Mouse (Mus musculus) bone marrow, adult 2 months (tissue): ENCODE results near the gene Sgms1. TPM values are rescaled to one million over a fixed set of nuclear protein-coding genes. Genes with fewer than 3 reads are reported as not detected.
A peak's percentile ranks its signal among the peaks of the same experiment; 100 is the strongest.

Experiments used
- H3K27ac ChIP-seq: fragments of 200-500 bp; 2 replicates; pipeline ENCODE4 v1.5.1; 2012; ENCODE audit warnings: low read depth, mild to moderate bottlenecking, control low read depth, inconsistent platforms, low read length; ENCODE audit not compliant: control insufficient read depth, poor library complexity, insufficient read depth
- H3K4me1 ChIP-seq: fragments of 200-500 bp; 2 replicates; pipeline ENCODE4 v1.6.1; 2011; ENCODE audit warnings: low read length; ENCODE audit not compliant: control insufficient read depth, insufficient read depth
- H3K4me3 ChIP-seq: fragments of 200-500 bp; replicated peaks from 2 replicates; pipeline ENCODE3; 2011; ENCODE audit warnings: mild to moderate bottlenecking, low read depth, low read length, control low read depth; ENCODE audit not compliant: control insufficient read depth
- CTCF ChIP-seq: fragments of 200-500 bp; IDR thresholded peaks from 2 replicates; pipeline ENCODE4 v1.5.1; 2011; ENCODE audit warnings: low read length, control low read depth; ENCODE audit not compliant: control insufficient read depth, insufficient read depth
- POLR2A ChIP-seq: fragments of 200-500 bp; IDR thresholded peaks from 2 replicates; pipeline ENCODE4 v1.6.1; 2011; ENCODE audit warnings: low read depth, mild to moderate bottlenecking, control low read depth, low read length, borderline replicate concordance; ENCODE audit not compliant: control insufficient read depth
- WGBS: fragments of 180-500 bp; shearing (Covaris S2); methylation state at CpG from one replicate; pipeline ENCODE4 v1.1.7; 2018; 5-methylcytosine and 5-hydroxymethylcytosine counted together
- polyA plus RNA-seq: library from polyadenylated mRNA; stranded (reverse); fragments of >200 nt; gene quantifications from 2 replicates; pipeline ENCODE4 v1.2.4, GENCODE M21; 2011; ENCODE audit warnings: low replicate concordance; ENCODE audit not compliant: missing spikeins, insufficient read depth, insufficient read length

The Sgms1 gene
- polyA plus RNA-seq, 1 experiment, result 19.7 TPM

DNA sequence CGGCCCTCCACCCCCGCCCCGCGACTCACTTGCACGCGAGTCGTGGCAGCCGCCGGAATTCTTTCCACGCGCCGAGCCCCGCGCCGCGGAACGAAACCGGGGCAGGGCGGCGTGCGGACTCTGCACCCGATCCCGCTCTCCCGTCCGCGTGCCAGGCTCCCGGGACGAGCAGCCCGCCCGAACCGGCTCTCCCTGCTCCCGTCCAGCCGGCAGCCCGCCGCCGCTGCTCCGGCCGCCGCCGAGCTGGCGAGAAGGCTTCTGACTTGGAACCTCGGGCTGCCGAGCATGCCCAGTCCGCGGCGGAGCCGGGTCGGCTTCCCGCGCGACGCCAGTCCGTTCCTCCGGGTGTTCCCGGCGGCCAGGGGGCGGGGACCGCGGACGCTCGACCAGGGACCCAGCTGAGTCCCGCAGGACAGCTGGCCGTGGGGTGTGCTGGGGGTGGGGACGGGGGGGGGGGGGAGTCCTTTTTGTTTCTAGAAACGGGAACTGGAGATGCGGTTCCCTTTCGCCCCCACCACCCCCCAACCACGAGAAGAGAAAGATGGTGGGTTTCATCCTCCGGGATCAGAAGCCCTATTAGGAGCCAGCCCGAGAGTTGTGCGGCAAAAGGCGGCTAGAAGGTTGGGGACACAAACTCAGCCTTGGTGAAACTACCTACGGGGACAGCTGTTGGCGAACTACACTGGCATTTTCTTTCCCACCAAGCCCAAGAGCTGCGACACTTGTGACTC lies 1.2 kb downstream of the Sgms1 start:
- under 1% methylated on average over 71 of the region's 75 CpGs for WGBS

GRCm38 (mm10) chr19:32387403-32388190 lies 1.9 kb downstream of the Sgms1 start:
- H3K27ac ChIP-seq, result peak overlapping the region; percentile 6; the same call in 1 of the 2 replicates
- H3K4me1 ChIP-seq, result no peaks in the 10 kb centered on the region; the same call in none of the 2 replicates
- TF ChIP-seq CTCF, result no peak
- TF ChIP-seq POLR2A, result no peak; the same call in 1 of the 2 replicates
- under 1% methylated on average over 66 of the region's 74 CpGs for WGBS
- H3K4me3 ChIP-seq, result peak overlapping the region; percentile 66

More for the DNA sequence above, 1.2 kb downstream of the Sgms1 start:
- Histone ChIP-seq H3K4me1 (no peaks in the 10 kb centered on the region; the same call in none of the 2 replicates), H3K4me3 (peak overlapping the region; percentile 66), H3K27ac (peak overlapping the region; percentile 19)
- TF ChIP-seq POLR2A, result no peak
- no peak for TF ChIP-seq CTCF

GRCm38 (mm10) chr19:32386556-32387402 lies 2.7 kb downstream of the Sgms1 start:
- 8% methylated on average over 19 of the region's 19 CpGs for WGBS
- TF ChIP-seq CTCF, result no peak
- TF ChIP-seq POLR2A, result no peak
- Histone ChIP-seq H3K4me3 (no peak overlapping the region), H3K4me1 (no peaks in the 10 kb centered on the region; the same call in none of the 2 replicates), H3K27ac (no peak overlapping the region)

DNA sequence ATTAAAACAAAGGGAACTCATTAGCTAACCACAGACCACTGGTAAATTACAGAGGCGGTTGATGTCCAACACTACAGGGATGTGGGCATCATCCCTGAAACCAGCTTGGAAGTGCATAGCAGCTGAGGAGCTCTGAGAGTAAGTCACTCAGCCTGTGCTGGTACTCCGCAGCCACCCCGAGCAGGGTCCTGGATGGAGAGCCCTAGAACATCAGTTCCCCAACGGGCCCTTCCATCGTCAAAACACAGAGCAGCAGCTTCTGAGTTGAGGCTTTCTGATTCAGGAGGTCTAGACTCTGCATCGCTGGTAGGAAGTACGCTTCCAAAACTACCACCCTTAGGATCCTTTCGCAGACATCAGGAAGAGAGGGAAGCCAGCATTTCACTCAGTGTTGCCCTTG lies 5.8 kb downstream of the Sgms1 start:
- Histone ChIP-seq H3K27ac (no peak overlapping the region), H3K4me1 (no peaks in the 10 kb centered on the region; the same call in none of the 2 replicates), H3K4me3 (no peak overlapping the region)
- TF ChIP-seq POLR2A, result no peak
- TF ChIP-seq CTCF, result no peak
- 84% methylated on average over 8 of the region's 8 CpGs for WGBS

- H3K4me1 ChIP-seq, result no peaks in the 10 kb centered on the region; the same call in none of the 2 replicates
- WGBS, result 68% methylated on average over 3 of the region's 3 CpGs
Measured at GRCm38 (mm10) chr19:32381511-32381961, 8.0 kb downstream of the Sgms1 start.

DNA sequence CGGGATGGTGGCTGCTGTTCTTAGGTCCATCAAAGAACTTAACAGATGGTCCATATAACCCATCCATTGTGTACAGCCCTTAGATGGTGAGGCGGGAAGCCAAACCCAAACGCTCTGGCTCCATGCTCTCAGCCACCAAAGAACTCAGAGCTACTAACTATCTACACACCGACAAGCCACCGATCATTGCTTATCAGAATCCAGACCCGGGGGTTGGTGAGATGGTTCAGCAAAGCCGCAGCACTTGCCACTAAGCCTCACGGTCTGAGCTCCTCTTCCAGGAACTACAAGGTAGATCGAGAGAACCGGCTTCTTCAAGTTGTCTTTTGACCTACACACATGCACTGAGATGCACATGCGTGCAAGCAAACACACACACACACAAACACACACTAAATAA lies 8.8 kb downstream of the Sgms1 start:
- WGBS, result 64% methylated on average over 11 of the region's 11 CpGs

More at GRCm38 (mm10) chr19:32381511-32381961, 8.0 kb downstream of the Sgms1 start:
- Histone ChIP-seq H3K4me3 (no peak overlapping the region), H3K27ac (no peak overlapping the region)
- TF ChIP-seq POLR2A (no peak), CTCF (no peak)

GRCm38 (mm10) chr19:32379239-32379920 lies 10.1 kb downstream of the Sgms1 start:
- H3K4me1 ChIP-seq, result no peaks in the 10 kb centered on the region; the same call in 1 of the 2 replicates
- WGBS, result 9% methylated on average over 6 of the region's 6 CpGs
- no peak overlapping the region for H3K4me3 ChIP-seq
- TF ChIP-seq POLR2A (no peak), CTCF (no peak)
- no peak overlapping the region for H3K27ac ChIP-seq

More for the DNA sequence above, 8.8 kb downstream of the Sgms1 start:
- no peaks in the 10 kb centered on the region; the same call in none of the 2 replicates for H3K4me1 ChIP-seq
- H3K27ac ChIP-seq, result no peak overlapping the region
- no peak overlapping the region for H3K4me3 ChIP-seq
- TF ChIP-seq CTCF (no peak), POLR2A (no peak)
